Mouse (Mus musculus) hindbrain, postnatal 0 days (tissue): ENCODE measurements around the gene Trpm1. TPM values are rescaled to one million over a fixed set of nuclear protein-coding genes. Genes with fewer than 3 reads are reported as not detected.
"Not testable (repeated sequence)": the region's sequence is repeated elsewhere in the genome, so short reads cannot be mapped to it uniquely, and the experiment has no call there.

Source experiments
- ATAC-seq: fragments of 200-750 bp; cut with Nextera tagmentation; 2 replicates; pipeline ENCODE4 v1.8.0; 2017; ENCODE audit warnings: mild to moderate bottlenecking, moderate TSS enrichment, moderate library complexity
- DNase-seq: peaks from one replicate; pipeline ENCODE4 v3.0.0-alpha.2; 2015; ENCODE audit warnings: low spot score
- H3K27ac ChIP-seq: fragments of 300-500 bp; sonication (generic); 2 replicates; pipeline ENCODE4 v1.5.1; 2014; ENCODE audit warnings: mild to moderate bottlenecking
- H3K27me3 ChIP-seq: fragments of 300-500 bp; sonication (generic); 2 replicates; pipeline ENCODE4 v1.6.1; 2014; ENCODE audit warnings: low read length, mixed read lengths; ENCODE audit not compliant: insufficient read depth
- H3K36me3 ChIP-seq: fragments of 300-500 bp; sonication (generic); 2 replicates; pipeline ENCODE4 v1.6.1; 2014; ENCODE audit warnings: low read length, mixed read lengths; ENCODE audit not compliant: insufficient read depth
- H3K4me1 ChIP-seq: fragments of 300-500 bp; sonication (generic); 2 replicates; pipeline ENCODE4 v1.6.1; 2014; ENCODE audit warnings: antibody characterized with exemption, low read length, mixed read lengths; ENCODE audit not compliant: insufficient read depth
- H3K4me2 ChIP-seq: fragments of 300-500 bp; sonication (generic); 2 replicates; pipeline ENCODE4 v1.6.1; 2014; ENCODE audit warnings: low read depth, mild to moderate bottlenecking, low read length, moderate library complexity, mixed read lengths
- H3K4me3 ChIP-seq: fragments of 300-500 bp; sonication (generic); 2 replicates; pipeline ENCODE4 v1.5.1; 2014; ENCODE audit warnings: low read length
- H3K9ac ChIP-seq: fragments of 300-500 bp; sonication (generic); replicated peaks from 2 replicates; pipeline ENCODE4 v1.6.1; 2014; ENCODE audit warnings: mild to moderate bottlenecking, low read length, moderate library complexity, mixed read lengths
- H3K9me3 ChIP-seq: fragments of 300-500 bp; sonication (generic); 2 replicates; pipeline ENCODE4 v1.6.1; 2016; ENCODE audit warnings: low read length, mixed read lengths
- CTCF ChIP-seq: IDR thresholded peaks from 2 replicates; pipeline ENCODE4 v1.5.1; 2016; ENCODE audit warnings: antibody characterized with exemption, control low read depth, low read depth
- WGBS: fragments of 180-500 bp; shearing (Covaris S2); extraction: QIAGEN DNeasy Blood & Tissue Kit; methylation state at CpG from one replicate; pipeline ENCODE4 v1.1.7; 2014; 5-methylcytosine and 5-hydroxymethylcytosine counted together
- polyA plus RNA-seq: library from polyadenylated mRNA; unstranded; fragments of >200 nt; fragmentation: Nextera tagmentation; extraction: Ambion mirVana; gene quantifications from 2 replicates; pipeline ENCODE4 v1.2.1, GENCODE M21; 2015
- total RNA-seq: library from RNA; depleted of rRNA; stranded (reverse); fragments of >200 nt; gene quantifications from 2 replicates; pipeline ENCODE4 v1.2.3, GENCODE M21; 2014; rRNA removed

The Trpm1 gene
- total RNA-seq: 0.16 TPM in 1 of 2 replicates, not detected in the other
- 0.26 and 0.33 TPM in 2 replicates for polyA plus RNA-seq

DNA sequence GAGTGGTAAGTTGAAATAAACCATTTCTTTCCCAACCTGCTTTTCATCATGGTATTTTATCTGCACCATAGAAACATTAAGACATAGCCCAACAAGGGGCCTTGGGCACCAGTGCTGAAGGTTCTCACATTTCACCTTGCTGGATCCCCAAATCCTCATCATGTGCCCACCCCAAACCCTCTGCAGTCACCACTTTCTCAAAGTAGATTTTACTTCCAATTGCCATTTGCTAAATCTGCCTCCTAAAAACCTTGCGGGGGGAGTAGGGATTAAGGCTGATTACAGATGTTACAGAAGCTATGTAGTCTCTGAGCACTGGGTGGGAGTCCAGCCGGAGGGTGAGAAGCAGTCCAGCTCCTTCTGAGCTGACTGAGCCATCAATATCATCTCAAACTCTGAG lies at the start of gene Trpm1:
Gene Trpm1, plus strand, starts transcription at position 301 of the 400 bp plus-strand sequence.
- Histone ChIP-seq H3K9ac (no peak within 1 kb of the TSS), H3K27me3 (no peaks in the 10 kb centered on the region), H3K4me3 (no peak within 1 kb of the TSS), H3K27ac (no peak within 1 kb of the TSS), H3K9me3 (no peaks in the 10 kb centered on the region), H3K4me1 (peaks cover 8% of the 10 kb centered on the region; the same call in 1 of the 2 replicates), H3K36me3 (no peaks in the 10 kb centered on the region), H3K4me2 (no peak within 1 kb of the TSS)
- DNase-seq (no peak), ATAC-seq (no peak)
- no peak for TF ChIP-seq CTCF
- WGBS: 95% methylated on average over 2 of the region's 2 CpGs

DNA sequence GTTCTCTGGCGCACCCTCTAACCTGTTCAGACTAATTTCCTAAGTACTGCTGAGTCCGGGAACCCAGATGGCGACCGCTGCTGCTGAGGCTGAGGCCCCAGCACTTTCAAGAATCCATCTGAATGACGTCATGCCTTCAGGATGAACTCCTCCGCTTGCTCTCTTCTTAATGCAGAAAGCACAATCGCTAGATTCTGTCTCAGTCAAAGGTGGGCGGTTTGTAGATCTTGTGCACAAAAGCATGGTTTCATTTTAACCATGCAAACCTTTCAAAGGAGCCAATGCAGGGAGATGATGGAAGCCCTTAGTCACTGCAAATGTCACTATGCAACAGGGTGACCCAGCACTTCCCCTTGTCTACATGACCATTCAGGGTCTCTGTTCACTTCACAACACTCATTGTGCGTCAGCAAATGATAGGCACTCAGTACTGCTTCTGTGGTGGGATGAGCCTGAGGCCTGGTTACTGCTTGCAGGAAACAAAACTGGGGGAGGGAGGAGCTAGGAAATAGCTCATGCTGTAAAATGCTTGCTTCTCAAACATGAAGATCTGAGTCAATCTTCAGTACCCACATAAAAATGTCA lies 31.4 kb upstream of the Trpm1 start:
- H3K27me3 ChIP-seq: no peaks in the 10 kb centered on the region
- H3K9ac ChIP-seq: no peak overlapping the region
- H3K36me3 ChIP-seq: no peaks in the 10 kb centered on the region
- H3K9me3 ChIP-seq: no peaks in the 10 kb centered on the region
- no peak for TF ChIP-seq CTCF
- WGBS: 87% methylated on average over 9 of the region's 9 CpGs
- H3K4me2 ChIP-seq: no peak overlapping the region
- no peaks in the 10 kb centered on the region for H3K4me1 ChIP-seq
- ATAC-seq (no peak), DNase-seq (no peak)
- H3K4me3 ChIP-seq: no peak overlapping the region
- no peak overlapping the region for H3K27ac ChIP-seq

GRCm38 (mm10) chr7:64123721-64124120 lies 29.9 kb upstream of the Trpm1 start:
- WGBS: 93% methylated on average over 4 of the region's 4 CpGs
- no peak for ATAC-seq
- no peak overlapping the region for H3K4me2 ChIP-seq
- no peaks in the 10 kb centered on the region for H3K9me3 ChIP-seq
- TF ChIP-seq CTCF: no peak
- no peaks in the 10 kb centered on the region for H3K27me3 ChIP-seq
- DNase-seq: no peak
- H3K4me1 ChIP-seq: no peaks in the 10 kb centered on the region
- no peaks in the 10 kb centered on the region for H3K36me3 ChIP-seq
- H3K4me3 ChIP-seq: no peak overlapping the region
- H3K9ac ChIP-seq: no peak overlapping the region
- H3K27ac ChIP-seq: no peak overlapping the region

DNA sequence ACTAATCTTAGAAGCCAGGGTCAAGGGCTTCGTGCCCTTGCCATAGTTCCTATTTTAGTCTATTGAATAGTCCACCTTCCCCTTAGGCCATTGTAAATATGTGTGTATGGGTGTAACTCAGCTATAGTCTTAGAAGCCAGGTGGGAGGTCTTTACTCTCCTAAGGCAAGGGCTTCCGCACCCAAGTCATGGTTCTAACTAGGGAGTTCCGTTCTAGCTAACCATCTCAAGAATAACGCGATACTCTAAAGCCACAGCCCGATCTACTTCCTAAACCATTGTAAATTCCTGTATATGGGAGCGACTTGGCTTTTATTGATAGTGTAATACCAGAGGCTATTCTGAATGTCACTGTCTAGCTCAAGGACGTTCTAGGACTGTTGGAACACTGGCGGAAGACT lies 27.6 kb upstream of the Trpm1 start:
- not testable (repeated sequence) for H3K9me3 ChIP-seq, ATAC-seq, DNase-seq, H3K27ac ChIP-seq, H3K4me2 ChIP-seq, H3K9ac ChIP-seq, H3K4me1 ChIP-seq, H3K36me3 ChIP-seq, H3K27me3 ChIP-seq, H3K4me3 ChIP-seq
- WGBS: 87% methylated on average over 8 of the region's 9 CpGs

- Histone ChIP-seq H3K9me3 (no peaks in the 10 kb centered on the region), H3K9ac (no peak overlapping the region), H3K27me3 (no peaks in the 10 kb centered on the region), H3K36me3 (no peaks in the 10 kb centered on the region), H3K27ac (no peak overlapping the region), H3K4me3 (no peak overlapping the region), H3K4me2 (no peak overlapping the region), H3K4me1 (no peaks in the 10 kb centered on the region)
- no peak for DNase-seq
- 83% methylated on average over 2 of the region's 2 CpGs for WGBS
- ATAC-seq: no peak
- TF ChIP-seq CTCF: no peak
These were observed 13.8 kb upstream of the Trpm1 start for GRCm38 (mm10) chr7:64139866-64140265.

DNA sequence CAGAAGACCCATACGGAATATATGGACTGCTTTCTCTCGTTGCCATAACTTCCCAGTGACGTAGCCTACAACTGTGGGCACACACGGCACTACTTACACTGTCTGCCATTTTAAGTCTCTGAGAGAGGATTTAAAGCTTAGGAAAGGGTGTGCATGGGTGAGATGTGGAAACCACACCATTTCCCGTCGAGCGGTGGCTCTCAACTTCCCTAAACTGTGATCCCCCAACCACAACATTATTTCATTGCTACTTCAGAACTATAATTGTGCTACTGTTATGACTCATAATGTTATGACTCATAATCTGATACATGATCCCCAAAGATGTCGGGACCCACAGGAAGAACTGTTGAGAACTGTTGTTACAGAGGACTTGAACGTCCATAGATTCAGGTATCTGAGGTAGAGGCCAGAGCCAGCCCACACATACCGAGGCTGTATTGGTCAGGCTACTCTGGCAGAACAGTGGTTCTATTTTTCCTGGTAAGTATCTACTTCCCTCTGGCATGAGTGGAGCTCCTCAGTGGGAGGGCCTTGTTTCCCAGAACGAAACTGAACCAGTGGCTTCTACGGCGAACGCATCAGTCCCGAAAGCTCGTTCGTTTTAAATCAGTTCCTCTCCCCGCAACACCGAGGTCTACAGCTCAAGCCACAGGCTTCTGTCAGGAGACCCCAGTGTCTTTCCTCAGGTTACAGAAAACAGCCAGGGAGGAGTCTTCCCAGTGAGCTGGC lies 12.2 kb upstream of the Trpm1 start:
- Histone ChIP-seq H3K27ac (no peak overlapping the region), H3K4me3 (no peak overlapping the region), H3K4me1 (no peaks in the 10 kb centered on the region), H3K4me2 (no peak overlapping the region), H3K9ac (no peak overlapping the region), H3K27me3 (no peaks in the 10 kb centered on the region), H3K36me3 (no peaks in the 10 kb centered on the region), H3K9me3 (no peaks in the 10 kb centered on the region)
- DNase-seq (no peak), ATAC-seq (no peak)
- no peak for TF ChIP-seq CTCF
- WGBS: 89% methylated on average over 19 of the region's 19 CpGs

DNA sequence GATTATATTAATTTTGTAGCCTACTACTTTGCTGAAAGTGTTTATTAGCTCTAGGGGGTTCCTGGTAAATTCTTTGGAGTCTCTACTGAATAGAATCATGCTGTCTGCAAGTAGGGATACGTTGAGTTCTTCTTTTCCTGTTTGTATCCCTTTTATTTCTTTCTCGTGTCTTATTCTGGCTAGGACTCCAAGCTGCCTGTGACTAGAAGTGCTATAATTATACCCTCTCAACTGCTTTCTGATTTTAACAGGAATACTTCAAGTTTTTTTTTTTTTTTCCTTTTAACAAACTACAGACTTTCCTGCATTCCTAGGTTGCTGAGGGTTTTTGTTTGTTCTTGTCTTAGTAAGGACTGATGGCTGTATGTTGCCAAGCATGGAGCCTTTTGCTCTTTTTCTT lies 4.3 kb upstream of the Trpm1 start:
- DNase-seq (no peak), ATAC-seq (no peak)
- Histone ChIP-seq H3K9ac (no peak overlapping the region), H3K36me3 (no peaks in the 10 kb centered on the region), H3K27me3 (no peaks in the 10 kb centered on the region), H3K4me2 (no peak overlapping the region), H3K9me3 (no peaks in the 10 kb centered on the region), H3K27ac (no peak overlapping the region), H3K4me3 (no peak overlapping the region), H3K4me1 (no peaks in the 10 kb centered on the region)
- TF ChIP-seq CTCF: no peak
- WGBS: 64% methylated on average over 2 of the region's 2 CpGs
